Mouse (Mus musculus): ENCODE data around the gene Myl6b. TPM values are rescaled to one million over a fixed set of nuclear protein-coding genes. Genes with fewer than 3 reads are reported as not detected.

Gene Myl6b
- polyA plus RNA-seq, 1 experiment from 2014 or later, result 2.7 TPM

- H3K4me3 ChIP-seq (replicated peaks; ENCODE audit: low read length), result no peak overlapping the region
- H3K9ac ChIP-seq (ENCODE audit: low read length), result no peak overlapping the region
- H3K27me3 ChIP-seq (ENCODE audit: control insufficient read depth, insufficient read depth, low read length), result no peaks in the 10 kb centered on the region
- H3K27ac ChIP-seq (ENCODE audit: low read length), result peak overlapping the region; percentile 49; the same call in 1 of the 2 replicates
- peaks cover 23% of the 10 kb centered on the region for H3K4me1 ChIP-seq (ENCODE audit: control insufficient read depth, insufficient read depth, low read length)
- H3K4me2 ChIP-seq (ENCODE audit: low read depth, low read length), result no peak overlapping the region
- peaks cover 35% of the 10 kb centered on the region for H3K36me3 ChIP-seq (ENCODE audit: control insufficient read depth, insufficient read depth, low read length)
- no peaks in the 10 kb centered on the region for H3K9me3 ChIP-seq (replicated peaks; ENCODE audit: control insufficient read depth, low read length)
- 88% methylated on average over 22 of the region's 22 CpGs for WGBS
- ATAC-seq (ENCODE audit: insufficient read depth, low FRiP score), result no peak
Observed at GRCm38 (mm10) chr10:128487861-128488712, 10.4 kb downstream of the Myl6b start.

- 88% methylated on average over 7 of the region's 7 CpGs for WGBS
- no peak for ATAC-seq (ENCODE audit: insufficient read depth, low FRiP score)
Observed at GRCm38 (mm10) chr10:128486370-128486769, 12.1 kb downstream of the Myl6b start.

GRCm38 (mm10) chr10:128474366-128474765 is 24.1 kb downstream of the Myl6b start:
- no peak overlapping the region for H3K4me2 ChIP-seq (ENCODE audit: low read depth, low read length)
- peaks cover 35% of the 10 kb centered on the region for H3K36me3 ChIP-seq (ENCODE audit: control insufficient read depth, insufficient read depth, low read length)
- H3K27me3 ChIP-seq (ENCODE audit: control insufficient read depth, insufficient read depth, low read length), result no peaks in the 10 kb centered on the region
- no peak overlapping the region for H3K4me3 ChIP-seq (replicated peaks; ENCODE audit: low read length)
- H3K9ac ChIP-seq (ENCODE audit: low read length), result no peak overlapping the region
- WGBS, result 85% methylated on average over 12 of the region's 12 CpGs
- no peak overlapping the region for H3K27ac ChIP-seq (ENCODE audit: low read length)
- H3K9me3 ChIP-seq (replicated peaks; ENCODE audit: control insufficient read depth, low read length), result no peaks in the 10 kb centered on the region
- no peaks in the 10 kb centered on the region for H3K4me1 ChIP-seq (ENCODE audit: control insufficient read depth, insufficient read depth, low read length)
- ATAC-seq (ENCODE audit: insufficient read depth, low FRiP score), result no peak

More at GRCm38 (mm10) chr10:128486370-128486769, 12.1 kb downstream of the Myl6b start:
- Histone ChIP-seq H3K27ac (ENCODE audit: low read length) (no peak overlapping the region), H3K27me3 (ENCODE audit: control insufficient read depth, insufficient read depth, low read length) (no peaks in the 10 kb centered on the region), H3K9me3 (replicated peaks; ENCODE audit: control insufficient read depth, low read length) (no peaks in the 10 kb centered on the region), H3K36me3 (ENCODE audit: control insufficient read depth, insufficient read depth, low read length) (peaks cover 52% of the 10 kb centered on the region), H3K9ac (ENCODE audit: low read length) (no peak overlapping the region), H3K4me1 (ENCODE audit: control insufficient read depth, insufficient read depth, low read length) (peaks cover 16% of the 10 kb centered on the region), H3K4me3 (replicated peaks; ENCODE audit: low read length) (no peak overlapping the region), H3K4me2 (ENCODE audit: low read depth, low read length) (no peak overlapping the region)

GRCm38 (mm10) chr10:128460270-128460630 is 38.2 kb downstream of the Myl6b start:
- peaks cover 12% of the 10 kb centered on the region for H3K4me1 ChIP-seq (ENCODE audit: control insufficient read depth, insufficient read depth, low read length)
- peaks cover 8% of the 10 kb centered on the region for H3K36me3 ChIP-seq (ENCODE audit: control insufficient read depth, insufficient read depth, low read length)
- H3K9ac ChIP-seq (ENCODE audit: low read length), result peak overlapping the region; percentile 99
- 3% methylated on average over 5 of the region's 5 CpGs for WGBS
- peak overlapping the region; percentile 91 for H3K4me3 ChIP-seq (replicated peaks; ENCODE audit: low read length)
- H3K27ac ChIP-seq (ENCODE audit: low read length), result peak overlapping the region; percentile 96
- H3K9me3 ChIP-seq (replicated peaks; ENCODE audit: control insufficient read depth, low read length), result no peaks in the 10 kb centered on the region
- peak overlapping the region; percentile 75 for H3K4me2 ChIP-seq (ENCODE audit: low read depth, low read length)
- no peaks in the 10 kb centered on the region for H3K27me3 ChIP-seq (ENCODE audit: control insufficient read depth, insufficient read depth, low read length)
- ATAC-seq (ENCODE audit: insufficient read depth, low FRiP score), result no peak

GRCm38 (mm10) chr10:128459409-128460269 is 38.8 kb downstream of the Myl6b start:
- Histone ChIP-seq H3K36me3 (ENCODE audit: control insufficient read depth, insufficient read depth, low read length) (peaks cover 5% of the 10 kb centered on the region; the same call in 1 of the 2 replicates), H3K4me1 (ENCODE audit: control insufficient read depth, insufficient read depth, low read length) (peaks cover 12% of the 10 kb centered on the region), H3K27me3 (ENCODE audit: control insufficient read depth, insufficient read depth, low read length) (no peaks in the 10 kb centered on the region), H3K4me2 (ENCODE audit: low read depth, low read length) (peak overlapping the region; percentile 75), H3K9ac (ENCODE audit: low read length) (peak overlapping the region; percentile 99), H3K4me3 (replicated peaks; ENCODE audit: low read length) (peak overlapping the region; percentile 91), H3K27ac (ENCODE audit: low read length) (peak overlapping the region; percentile 96), H3K9me3 (replicated peaks; ENCODE audit: control insufficient read depth, low read length) (no peaks in the 10 kb centered on the region)
- 2% methylated on average over 31 of the region's 67 CpGs for WGBS
- ATAC-seq (ENCODE audit: insufficient read depth, low FRiP score), result peak; percentile 57

GRCm38 (mm10) chr10:128458719-128459408 is 39.6 kb downstream of the Myl6b start, which contains the start of gene Smarcc2:
TSS of gene Smarcc2 (plus strand) at chr10:128459248.
- no peaks in the 10 kb centered on the region for H3K9me3 ChIP-seq (replicated peaks; ENCODE audit: control insufficient read depth, low read length)
- peak within 1 kb of the TSS; percentile 99 for H3K9ac ChIP-seq (ENCODE audit: low read length)
- no peaks in the 10 kb centered on the region for H3K27me3 ChIP-seq (ENCODE audit: control insufficient read depth, insufficient read depth, low read length)
- peak within 1 kb of the TSS; percentile 96 for H3K27ac ChIP-seq (ENCODE audit: low read length)
- WGBS, result under 1% methylated on average over 69 of the region's 86 CpGs
- peak within 1 kb of the TSS; percentile 91 for H3K4me3 ChIP-seq (replicated peaks; ENCODE audit: low read length)
- 0 out of 2 replicates have a peak, but pooled peaks cover 2% of the 10 kb centered on the region for H3K36me3 ChIP-seq (ENCODE audit: control insufficient read depth, insufficient read depth, low read length)
- peak within 1 kb of the TSS; percentile 75 for H3K4me2 ChIP-seq (ENCODE audit: low read depth, low read length)
- peak; percentile 83 for ATAC-seq (ENCODE audit: insufficient read depth, low FRiP score)
- peaks cover 12% of the 10 kb centered on the region for H3K4me1 ChIP-seq (ENCODE audit: control insufficient read depth, insufficient read depth, low read length)

GRCm38 (mm10) chr10:128458348-128458718 is 40.2 kb downstream of the Myl6b start:
- H3K4me2 ChIP-seq (ENCODE audit: low read depth, low read length), result peak overlapping the region; percentile 71
- ATAC-seq (ENCODE audit: insufficient read depth, low FRiP score), result peak; percentile 51
- no peaks in the 10 kb centered on the region for H3K27me3 ChIP-seq (ENCODE audit: control insufficient read depth, insufficient read depth, low read length)
- H3K4me1 ChIP-seq (ENCODE audit: control insufficient read depth, insufficient read depth, low read length), result peaks cover 12% of the 10 kb centered on the region
- no peaks in the 10 kb centered on the region for H3K36me3 ChIP-seq (ENCODE audit: control insufficient read depth, insufficient read depth, low read length)
- WGBS, result under 1% methylated on average over 29 of the region's 29 CpGs
- H3K27ac ChIP-seq (ENCODE audit: low read length), result peak overlapping the region; percentile 96
- no peaks in the 10 kb centered on the region for H3K9me3 ChIP-seq (replicated peaks; ENCODE audit: control insufficient read depth, low read length)
- H3K9ac ChIP-seq (ENCODE audit: low read length), result peak overlapping the region; percentile 99
- peak overlapping the region; percentile 91 for H3K4me3 ChIP-seq (replicated peaks; ENCODE audit: low read length)

- Histone ChIP-seq H3K4me2 (ENCODE audit: low read depth, low read length) (no peak overlapping the region), H3K27ac (ENCODE audit: low read length) (no peak overlapping the region), H3K36me3 (ENCODE audit: control insufficient read depth, insufficient read depth, low read length) (no peaks in the 10 kb centered on the region), H3K4me1 (ENCODE audit: control insufficient read depth, insufficient read depth, low read length) (peaks cover 12% of the 10 kb centered on the region), H3K4me3 (replicated peaks; ENCODE audit: low read length) (no peak overlapping the region), H3K9ac (ENCODE audit: low read length) (no peak overlapping the region), H3K9me3 (replicated peaks; ENCODE audit: control insufficient read depth, low read length) (no peaks in the 10 kb centered on the region), H3K27me3 (ENCODE audit: control insufficient read depth, insufficient read depth, low read length) (no peaks in the 10 kb centered on the region)
- WGBS, result 84% methylated on average over 6 of the region's 6 CpGs
- ATAC-seq (ENCODE audit: insufficient read depth, low FRiP score), result no peak
Observed at GRCm38 (mm10) chr10:128457676-128458075, 40.8 kb downstream of the Myl6b start.

All from stomach, embryonic 16.5 days (tissue).